Mouse (Mus musculus): ENCODE data around the gene Col11a1. TPM values are rescaled to one million over a fixed set of nuclear protein-coding genes. Genes with fewer than 3 reads are reported as not detected.

The Col11a1 gene
- total and polyA plus RNA-seq, 3 experiments: not detected

GRCm38 (mm10) chr3:114229501-114229900 is 199.2 kb downstream of the Col11a1 start:
- Histone ChIP-seq H3K4me1 (ENCODE audit: control insufficient read depth in 1 of 2, insufficient read depth in 2 of 2) (no peaks in the 10 kb centered on the region), H3K27ac (ENCODE audit: insufficient read depth, low read depth) (no peak overlapping the region), H3K79me2 (replicated peaks; ENCODE audit: control insufficient read depth, extremely low read depth, insufficient read depth, poor library complexity, severe bottlenecking) (no peaks in the 10 kb centered on the region), H3K9me3 (replicated peaks; ENCODE audit: low read length) (peaks cover 32% of the 10 kb centered on the region), H3K4me3 (replicated peaks in 1 of 3; ENCODE audit: low read depth in 2 of 3, low read length in 2 of 3, poor library complexity in 1 of 3) (no peak overlapping the region), H3K4me2 (ENCODE audit: insufficient read depth, low read depth, poor library complexity, severe bottlenecking) (no peak overlapping the region), H3K9ac (ENCODE audit: insufficient read depth, low read depth) (no peak overlapping the region), H3K27me3 (replicated peaks) (no peaks in the 10 kb centered on the region), H3K36me3 (replicated peaks in 1 of 2; ENCODE audit: control insufficient read depth in 1 of 2, insufficient read depth in 1 of 2, low read length in 1 of 2) (no peaks in the 10 kb centered on the region)
- dilution Hi-C loops (cut with MboI; ENCODE audit: extremely low pct_ligation_motif_present, extremely low pct_unique_long_range_greater_than_20kb, low sequenced_read_pairs) (no loop called here), in situ Hi-C loops (cut with MboI; ENCODE audit: low pct_ligation_motif_present, low pct_unique_long_range_greater_than_20kb, low sequenced_read_pairs) (no loop called here)
- DNase-seq (ENCODE audit: extremely low read depth): no peak
- TF ChIP-seq CHD2 (IDR thresholded peaks at IDR 0.05; ENCODE audit: low read length) (no peak), CTCF (conservative IDR thresholded peaks at IDR 0.05 in 1 of 2, IDR thresholded peaks at IDR 0.05 in 1 of 2; ENCODE audit: low read depth in 2 of 2, low read length in 2 of 2) (no peak), JUND (conservative IDR thresholded peaks at IDR 0.05; ENCODE audit: low read depth, low read length) (no peak), MEF2A (IDR thresholded peaks at IDR 0.05; ENCODE audit: borderline replicate concordance, low read depth, low read length) (no peak), BHLHE40 (IDR thresholded peaks at IDR 0.05; ENCODE audit: low read depth, low read length) (no peak), USF1 (IDR thresholded peaks at IDR 0.05; ENCODE audit: low read depth, low read length) (no peak), ZKSCAN1 (IDR thresholded peaks at IDR 0.05; ENCODE audit: borderline replicate concordance, low read depth, low read length) (no peak), EP300 (IDR thresholded peaks at IDR 0.05; ENCODE audit: low read length) (no peak), TBP (conservative IDR thresholded peaks at IDR 0.05; ENCODE audit: low read depth, low read length) (no peak), E2F4 (IDR thresholded peaks at IDR 0.05; ENCODE audit: insufficient replicate concordance, low read depth, low read length) (no peak), POLR2AphosphoS2 (IDR thresholded peaks at IDR 0.05; ENCODE audit: low read depth, low read length) (no peak), SMC3 (IDR thresholded peaks at IDR 0.05; ENCODE audit: low read depth, low read length) (no peak), MXI1 (IDR thresholded peaks at IDR 0.05; ENCODE audit: low read depth, low read length) (no peak), ZMIZ1 (IDR thresholded peaks at IDR 0.05; ENCODE audit: low read depth, low read length) (no peak), USF2 (conservative IDR thresholded peaks at IDR 0.05; ENCODE audit: low read depth, low read length) (no peak), RCOR1 (conservative IDR thresholded peaks at IDR 0.05; ENCODE audit: low read depth, low read length) (no peak), PAX5 (IDR thresholded peaks at IDR 0.05; ENCODE audit: low read length) (no peak), IRF4 (IDR thresholded peaks at IDR 0.05; ENCODE audit: low read depth, low read length) (no peak), POLR2A (IDR thresholded peaks at IDR 0.05; ENCODE audit: low read depth, low read length) (no peak), UBTF (IDR thresholded peaks at IDR 0.05; ENCODE audit: low read depth, low read length) (no peak)

All from CH12.LX (cell line).